Mouse (Mus musculus): ENCODE results near the gene Rdh16. TPM values are rescaled to one million over a fixed set of nuclear protein-coding genes. Genes with fewer than 3 reads are reported as not detected.
"Not testable (repeated sequence)": the region's sequence is repeated elsewhere in the genome, so short reads cannot be mapped to it uniquely, and the experiment has no call there.

Rdh16 gene
- total RNA-seq (2021): under 1 TPM; 0.17 to 0.26 TPM
- long read RNA-seq, experiment 1: 0 reads
- long read RNA-seq, experiment 2: 0 reads

- H3K4me3 ChIP-seq: no peak within 1 kb of the TSS
- no peak for DNase-seq (ENCODE audit: low spot score in 2 of 2)
- no peak for TF ChIP-seq CTCF (conservative IDR thresholded peaks at IDR 0.05)
- H3K27ac ChIP-seq: no peak within 1 kb of the TSS
Measured at GRCm38 (mm10) chr10:127800891-127801290, at the start of gene Rdh16. TSS of gene Rdh16 (plus strand) at chr10:127801152.

- DNase-seq (ENCODE audit: low spot score in 2 of 2): no peak
- no peak for TF ChIP-seq CTCF (conservative IDR thresholded peaks at IDR 0.05)
- H3K4me3 ChIP-seq: peak within 1 kb of the TSS; percentile 54
- no peak within 1 kb of the TSS for H3K27ac ChIP-seq
Measured at GRCm38 (mm10) chr10:127751548-127751947, 49.4 kb upstream of the Rdh16 start, which contains the start of gene Gpr182. TSS of gene Gpr182 (minus strand) at chr10:127751732.

- no peak overlapping the region for H3K4me3 ChIP-seq
- TF ChIP-seq CTCF (conservative IDR thresholded peaks at IDR 0.05): no peak
- no peak overlapping the region for H3K27ac ChIP-seq
- no peak for DNase-seq (ENCODE audit: low spot score in 2 of 2)
Measured at GRCm38 (mm10) chr10:127754566-127755166, 46.3 kb upstream of the Rdh16 start.

GRCm38 (mm10) chr10:127755246-127755645 is 45.7 kb upstream of the Rdh16 start:
- DNase-seq (ENCODE audit: low spot score in 2 of 2): no peak
- no peak for TF ChIP-seq CTCF (conservative IDR thresholded peaks at IDR 0.05)
- H3K27ac ChIP-seq: no peak overlapping the region
- no peak overlapping the region for H3K4me3 ChIP-seq

- no peak for DNase-seq (ENCODE audit: low spot score in 2 of 2)
- no peak overlapping the region for H3K27ac ChIP-seq
- no peak for TF ChIP-seq CTCF (conservative IDR thresholded peaks at IDR 0.05)
- H3K4me3 ChIP-seq: peak overlapping the region; percentile 3; the same call in 1 of the 2 replicates
Measured at GRCm38 (mm10) chr10:127755770-127756468, 45.0 kb upstream of the Rdh16 start.

- Histone ChIP-seq H3K27ac (no peak within 1 kb of the TSS), H3K4me3 (no peak within 1 kb of the TSS)
- no peak for DNase-seq (ENCODE audit: low spot score in 2 of 2)
- no peak for TF ChIP-seq CTCF (conservative IDR thresholded peaks at IDR 0.05)
Measured at GRCm38 (mm10) chr10:127759181-127760110, 41.5 kb upstream of the Rdh16 start, which contains the start of the genes Rdh1 and Rdh16f1. TSS of gene Rdh1 (plus strand) at chr10:127759721. TSS of gene Rdh16f1 (plus strand) at chr10:127759787.

- H3K27ac ChIP-seq; DNase-seq (ENCODE audit: low spot score in 2 of 2); H3K4me3 ChIP-seq: not testable (repeated sequence)
Measured at GRCm38 (mm10) chr10:127762926-127763325, 38.0 kb upstream of the Rdh16 start.

- Histone ChIP-seq H3K27ac (no peak overlapping the region), H3K4me3 (no peak overlapping the region)
- TF ChIP-seq CTCF (conservative IDR thresholded peaks at IDR 0.05): no peak
Measured at GRCm38 (mm10) chr10:127763914-127764680, 36.9 kb upstream of the Rdh16 start.

GRCm38 (mm10) chr10:127766564-127766963 is 34.4 kb upstream of the Rdh16 start:
- DNase-seq (ENCODE audit: low spot score in 2 of 2): no peak
- no peak for TF ChIP-seq CTCF (conservative IDR thresholded peaks at IDR 0.05)
- H3K27ac ChIP-seq: no peak overlapping the region
- H3K4me3 ChIP-seq: no peak overlapping the region

More at GRCm38 (mm10) chr10:127763914-127764680, 36.9 kb upstream of the Rdh16 start:
- no peak for DNase-seq (ENCODE audit: low spot score in 2 of 2)

- no peak for DNase-seq (ENCODE audit: low spot score in 2 of 2)
- no peak within 1 kb of the TSS for H3K27ac ChIP-seq
- no peak within 1 kb of the TSS for H3K4me3 ChIP-seq
- TF ChIP-seq CTCF (conservative IDR thresholded peaks at IDR 0.05): no peak
Measured at GRCm38 (mm10) chr10:127776011-127776410, 24.9 kb upstream of the Rdh16 start, which contains the start of gene Rdh9. TSS of gene Rdh9 (plus strand) at chr10:127776386.

GRCm38 (mm10) chr10:127782321-127782720 is 18.6 kb upstream of the Rdh16 start:
- DNase-seq (ENCODE audit: low spot score in 2 of 2); H3K27ac ChIP-seq; H3K4me3 ChIP-seq: not testable (repeated sequence)

- H3K27ac ChIP-seq; H3K4me3 ChIP-seq; DNase-seq (ENCODE audit: low spot score in 2 of 2): not testable (repeated sequence)
- TF ChIP-seq CTCF (conservative IDR thresholded peaks at IDR 0.05): peak; percentile 28
Measured at GRCm38 (mm10) chr10:127785411-127785810, 15.5 kb upstream of the Rdh16 start.

Data from layer of hippocampus, adult 2 months (tissue).